Mouse (Mus musculus) large intestine, adult 2 months (tissue): ENCODE data around the gene Ces1c. TPM values are rescaled to one million over a fixed set of nuclear protein-coding genes. Genes with fewer than 3 reads are reported as not detected.

Experiments
- DNase-seq: peaks from one replicate; pipeline ENCODE4 v3.0.0-alpha.2; 2012; ENCODE audit warnings: low read depth, low spot score
- whole genome bisulfite sequencing: fragments of 180-500 bp; shearing (Covaris S2); methylation state at CpG from one replicate; pipeline ENCODE4 v1.1.7; 2018; 5-methylcytosine and 5-hydroxymethylcytosine counted together
- polyA plus RNA-seq: library from polyadenylated mRNA; depleted of rRNA; stranded (reverse); fragments of >200 nt; gene quantifications from 2 replicates; pipeline ENCODE4 v1.2.3, GENCODE M21; 2012; rRNA removed

The Ces1c gene
- polyA plus RNA-seq, 1 experiment, result 4.2 TPM

DNA sequence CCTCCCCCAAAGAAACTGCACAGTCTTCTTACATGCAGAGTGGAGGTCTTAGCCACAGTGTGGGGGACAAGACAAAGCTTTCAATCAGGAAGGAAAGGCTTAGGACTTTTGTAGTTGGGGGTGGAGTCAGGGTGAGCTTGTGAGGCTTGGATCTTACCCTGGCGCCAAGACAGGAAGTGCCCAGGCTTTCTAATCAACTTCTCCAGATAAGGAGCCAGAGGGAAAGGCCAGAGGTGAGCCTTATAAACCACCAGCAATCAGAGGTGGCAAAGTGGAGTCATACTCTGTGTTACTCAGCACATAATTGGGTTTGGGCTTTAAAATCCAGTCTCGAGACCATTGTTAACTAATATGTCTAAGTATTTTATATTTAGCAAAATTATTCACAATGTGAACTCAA lies 75.8 kb downstream of the Ces1c start:
- DNase-seq, result no peak
- WGBS, result 49% methylated on average over 2 of the region's 2 CpGs

Other genes with a start within 250 kb of the Ces1c start
- gene Capns2, start 229.9 kb downstream of the Ces1c start, polyA plus RNA-seq, result 0.11 and 0.22 TPM in 2 replicates
- gene Slc6a2, start 171.2 kb downstream of the Ces1c start, polyA plus RNA-seq, result 0.01 and 0.03 TPM in 2 replicates
- gene Ces1a, start 83.1 kb downstream of the Ces1c start, polyA plus RNA-seq, result not detected in 2 replicates
- gene Ces1b, start 51.3 kb downstream of the Ces1c start, polyA plus RNA-seq, result 0.19 and 0.25 TPM in 2 replicates
- gene Ces1d, start 66.6 kb upstream of the Ces1c start, polyA plus RNA-seq, result 15.5 and 30.1 TPM in 2 replicates
- 2.3 and 8.1 TPM in 2 replicates for gene Ces1e, start 98.3 kb upstream of the Ces1c start, polyA plus RNA-seq
- 17.7 and 20.5 TPM in 2 replicates for gene Ces1f, start 148.5 kb upstream of the Ces1c start, polyA plus RNA-seq
- gene Ces1g, start 206.0 kb upstream of the Ces1c start, polyA plus RNA-seq, result 0.53 and 0.69 TPM in 2 replicates
- gene Ces1h, start 248.4 kb upstream of the Ces1c start, polyA plus RNA-seq, result not detected in 2 replicates